In the genomic region with DNA sequence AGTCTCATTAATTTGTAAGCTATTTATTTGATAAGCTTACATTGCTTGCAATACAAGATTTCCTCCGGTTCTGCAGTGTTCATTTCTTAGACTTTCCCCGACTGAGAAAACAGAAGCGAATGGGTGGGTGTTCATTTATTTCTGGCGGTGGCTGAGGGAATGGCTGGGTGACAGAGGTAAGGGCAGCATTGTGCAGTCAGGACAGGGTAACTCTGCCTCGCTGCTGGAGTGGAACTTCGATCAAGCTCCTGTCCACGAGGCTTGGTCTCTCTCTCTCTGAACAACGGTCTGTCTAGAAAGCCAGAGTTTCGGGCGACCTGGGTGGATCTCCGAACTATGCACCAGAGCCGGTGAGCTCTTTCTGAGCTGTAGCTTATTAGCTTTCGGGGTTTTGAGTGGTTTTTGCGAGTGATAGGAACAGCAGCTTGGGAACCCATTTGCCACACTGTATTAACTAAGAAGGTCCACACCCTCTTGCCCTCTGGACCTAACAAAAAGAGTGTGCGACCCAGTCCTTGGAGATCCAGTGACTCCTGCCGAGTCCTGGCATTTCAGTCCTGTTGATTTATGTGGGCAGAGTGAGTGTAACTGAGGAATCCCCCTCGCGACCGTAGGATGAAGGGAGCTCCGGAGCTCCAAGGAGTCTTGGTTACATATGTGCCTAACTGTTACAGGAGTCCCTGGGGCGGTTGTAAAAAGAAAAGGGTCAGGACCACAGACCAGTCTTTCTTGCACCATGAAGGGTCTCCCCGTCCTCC, we compare ENCODE assay signal across 9 mouse cellular contexts. TPM values are rescaled to one million over a fixed set of nuclear protein-coding genes. Genes with fewer than 3 reads are reported as not detected.
DNase-seq lines count a peak whose midpoint lies in the region; ATAC-seq and TF ChIP-seq lines count a peak whose summit lies in the region.
"Had no signal": no experiment of that assay in that cellular context is flagged by ENCODE, and none has a peak within 500 bp of the region (broad histone marks: within the 10 kb centered on the region; RNA-seq: fewer than 3 reads in every experiment).

No protein-coding gene starts in this region.

- H3K9me3 ChIP-seq in ES-E14 (ENCODE audit: control insufficient read depth, insufficient read depth, low read depth, low read length) = no peaks in the 10 kb centered on the region
- no peaks in the 10 kb centered on the region for H3K9me3 ChIP-seq in heart, embryonic 14.5 days (ENCODE audit: control insufficient read depth, low read length)
- no peaks in the 10 kb centered on the region for H3K9me3 ChIP-seq in liver, embryonic 11.5 days (ENCODE audit: control insufficient read depth, low read length)

- H3K4me2 ChIP-seq in heart, embryonic 14.5 days (ENCODE audit: low read length) = peak overlapping the region; percentile 87
- H3K4me2 ChIP-seq in liver, embryonic 11.5 days = peak overlapping the region; percentile 89

- H3K4me1 ChIP-seq in ES-E14 (ENCODE audit: control insufficient read depth in 2 of 2, insufficient read depth in 2 of 2, low read length in 2 of 2, poor library complexity in 1 of 2) = peaks cover 0 to 9% of the 10 kb centered on the region in 2 experiments; a peak in 1 of 4 replicates
- peaks cover 3 to 11% of the 10 kb centered on the region in 2 experiments; a peak in 3 of 4 replicates for H3K4me1 ChIP-seq in heart, embryonic 14.5 days (ENCODE audit: control insufficient read depth in 2 of 2, insufficient read depth in 2 of 2, low read length in 2 of 2)
- H3K4me1 ChIP-seq in liver, embryonic 11.5 days (replicated peaks; ENCODE audit: control insufficient read depth, insufficient read depth, low read length) = peaks cover 7% of the 10 kb centered on the region; the same call in 1 of the 2 replicates
- H3K4me1 ChIP-seq in small intestine, adult 2 months (ENCODE audit: control insufficient read depth, insufficient read depth, insufficient read length, low read length) = peaks cover 15% of the 10 kb centered on the region

- no peaks in the 10 kb centered on the region for H3K36me3 ChIP-seq in ES-E14 (ENCODE audit: control insufficient read depth, insufficient read depth, low read length, poor library complexity, severe bottlenecking)
- H3K36me3 ChIP-seq in heart, embryonic 14.5 days (ENCODE audit: control insufficient read depth, insufficient read depth, low read length) = no peaks in the 10 kb centered on the region
- no peaks in the 10 kb centered on the region for H3K36me3 ChIP-seq in liver, embryonic 11.5 days (ENCODE audit: control insufficient read depth, insufficient read depth, low read length)
- H3K36me3 ChIP-seq in small intestine, adult 2 months (ENCODE audit: control insufficient read depth, insufficient read depth, low read length) = no peaks in the 10 kb centered on the region

- H3K27ac ChIP-seq in ES-E14 (ENCODE audit: insufficient read depth, low read depth, low read length, poor library complexity, severe bottlenecking) = no peak overlapping the region
- no peak overlapping the region for H3K27ac ChIP-seq in heart, embryonic 14.5 days (replicated peaks in 1 of 2; ENCODE audit: control insufficient read depth in 1 of 2, insufficient read depth in 1 of 2, low read depth in 2 of 2, low read length in 2 of 2)
- H3K27ac ChIP-seq in liver, embryonic 11.5 days (ENCODE audit: low read depth, low read length) = no peak overlapping the region
- no peak overlapping the region for H3K27ac ChIP-seq in small intestine, adult 2 months (ENCODE audit: insufficient read depth, low read depth, low read length)

- WGBS in heart, embryonic 14.5 days = 10% methylated on average over 22 of the region's 22 CpGs
- WGBS in liver, embryonic 11.5 days = 16% methylated on average over 22 of the region's 22 CpGs
- 3% methylated on average over 22 of the region's 22 CpGs for WGBS in small intestine, adult 2 months

- no peak for DNase-seq in frontal cortex, postnatal 14 days (ENCODE audit: low spot score in 2 of 2)
- no peak for DNase-seq in ES-E14 (ENCODE audit: low read depth, low spot score)
- DNase-seq in liver, embryonic 11.5 days (ENCODE audit: low spot score) = no peak
- no peak for DNase-seq in left cerebral cortex, postnatal 4 days
- DNase-seq in urinary bladder, postnatal 14 days (ENCODE audit: low spot score) = no peak

- no peak for TF ChIP-seq CTCF in small intestine, adult 2 months (IDR thresholded peaks at IDR 0.05; ENCODE audit: extremely low read depth, insufficient read length, insufficient replicate concordance, low read depth, low read length)

- in situ Hi-C loops in ES-E14 (cut with MboI; ENCODE audit: low sequenced_read_pairs in 2 of 2, unreplicated experiment in 2 of 2) = no loop called here

- no peak for TF ChIP-seq POLR2A in small intestine, adult 2 months (IDR thresholded peaks at IDR 0.05; ENCODE audit: low read depth, low read length)

- ATAC-seq in frontal cortex, adult (ENCODE audit: low TSS enrichment) = peak; percentile 36
- peak; percentile 38; the same call in 1 of the 2 replicates for ATAC-seq in heart, embryonic 14.5 days (ENCODE audit: insufficient number of reproducible peaks, insufficient read depth, low FRiP score, low read depth)
- ATAC-seq in liver, embryonic 11.5 days (replicated peaks; ENCODE audit: low FRiP score) = peak; percentile 8; the same call in 1 of the 2 replicates

- intact Hi-C loops in left cerebral cortex, postnatal 4 days (cut with DNase I) = no loop called here

- H3K27me3 ChIP-seq in heart, embryonic 14.5 days (ENCODE audit: control insufficient read depth, insufficient read depth, low read length) = 0 out of 2 replicates have a peak, but pooled peaks cover 3% of the 10 kb centered on the region
- H3K27me3 ChIP-seq in liver, embryonic 11.5 days (replicated peaks; ENCODE audit: control insufficient read depth, insufficient read depth, low read length) = peaks cover 18% of the 10 kb centered on the region; the same call in 1 of the 2 replicates
- H3K27me3 ChIP-seq in small intestine, adult 2 months (ENCODE audit: control insufficient read depth, insufficient read depth, low read length) = no peaks in the 10 kb centered on the region
- H3K27me3 ChIP-seq: CH12.LX had no signal

- peak overlapping the region; percentile 60 to 67 for H3K4me3 ChIP-seq in ES-E14 (ENCODE audit: insufficient read depth in 1 of 2, low read depth in 1 of 2, low read length in 2 of 2, poor library complexity in 1 of 2, severe bottlenecking in 1 of 2)
- H3K4me3 ChIP-seq in heart, embryonic 14.5 days (ENCODE audit: control insufficient read depth in 1 of 2, insufficient read depth in 1 of 2, low read depth in 1 of 2, low read length in 2 of 2) = peak overlapping the region; percentile 54 to 72
- peak overlapping the region; percentile 55 for H3K4me3 ChIP-seq in liver, embryonic 11.5 days (ENCODE audit: low read depth, low read length)
- H3K4me3 ChIP-seq in small intestine, adult 2 months (ENCODE audit: low read depth, low read length) = peak overlapping the region; percentile 64

- peak overlapping the region; percentile 62 for H3K9ac ChIP-seq in ES-E14 (ENCODE audit: insufficient read depth, low read depth, low read length, poor library complexity, severe bottlenecking)
- peak overlapping the region; percentile 72 for H3K9ac ChIP-seq in heart, embryonic 14.5 days (ENCODE audit: low read length)
- peak overlapping the region; percentile 43; the same call in 1 of the 2 replicates for H3K9ac ChIP-seq in liver, embryonic 11.5 days (ENCODE audit: low read depth, low read length)

TF ChIP-seq in ES-E14, 5 proteins besides CTCF, POLR2A, EP300 and RAD21:
- TF ChIP-seq HCFC1 (IDR thresholded peaks at IDR 0.05; ENCODE audit: borderline replicate concordance, insufficient read depth, low read length) (no peak), MAFK (IDR thresholded peaks at IDR 0.05; ENCODE audit: insufficient read depth, low read depth, low read length) (no peak), CHD2 (IDR thresholded peaks at IDR 0.05; ENCODE audit: low read depth, low read length) (no peak), ZNF384 (IDR thresholded peaks at IDR 0.05; ENCODE audit: low read depth, low read length) (no peak), ZC3H11A (IDR thresholded peaks at IDR 0.05; ENCODE audit: borderline replicate concordance, low read depth, low read length) (no peak)
TF ChIP-seq in ES-E14: peak in this region for 0.

RNA-seq across cellular contexts. Expression of gene Arntl2, which starts 0.5 kb away (rescaled TPM):
- total RNA-seq in ES-E14 (2012; rRNA removed) = 4.3 and 8.4 TPM in 2 replicates
- 2.1 and 3.7 TPM in 2 replicates for polyA plus RNA-seq in heart, embryonic 14.5 days (2014; fragmentation: Nextera tagmentation; extraction: Ambion mirVana)
- polyA plus RNA-seq in liver, embryonic 11.5 days (2014; fragmentation: Nextera tagmentation; extraction: Ambion mirVana) = 0.70 and 0.88 TPM in 2 replicates
- 0.65 and 0.89 TPM in 2 replicates for polyA plus RNA-seq in small intestine, adult 2 months (2012; rRNA removed)
- 10 to 100 TPM in 1 of 2 experiments, 1 to 10 TPM in 1; 6.3 to 12.0 TPM for total RNA-seq in left cerebral cortex, postnatal 4 days (2021)
- total RNA-seq: CH12.LX had no signal

RNA-seq across cellular contexts. Expression of gene Smco2, which starts 54.6 kb away (rescaled TPM):
- total RNA-seq in ES-E14 (2012; rRNA removed) = not detected in 2 replicates
- polyA plus RNA-seq in heart, embryonic 14.5 days (2014; fragmentation: Nextera tagmentation; extraction: Ambion mirVana) = 0.31 TPM in 1 of 2 replicates, not detected in the other
- not detected in 2 replicates for polyA plus RNA-seq in liver, embryonic 11.5 days (2014; fragmentation: Nextera tagmentation; extraction: Ambion mirVana)
- not detected in 2 replicates for polyA plus RNA-seq in small intestine, adult 2 months (2012; rRNA removed)
- total RNA-seq in left cerebral cortex, postnatal 4 days (2021) = not detected
- total RNA-seq: CH12.LX had no signal
